Mouse (Mus musculus): ENCODE results near the gene 9230110F15Rik.
"Not testable (repeated sequence)": the region's sequence is repeated elsewhere in the genome, so short reads cannot be mapped to it uniquely, and the experiment has no call there.

9230110F15Rik gene

DNA sequence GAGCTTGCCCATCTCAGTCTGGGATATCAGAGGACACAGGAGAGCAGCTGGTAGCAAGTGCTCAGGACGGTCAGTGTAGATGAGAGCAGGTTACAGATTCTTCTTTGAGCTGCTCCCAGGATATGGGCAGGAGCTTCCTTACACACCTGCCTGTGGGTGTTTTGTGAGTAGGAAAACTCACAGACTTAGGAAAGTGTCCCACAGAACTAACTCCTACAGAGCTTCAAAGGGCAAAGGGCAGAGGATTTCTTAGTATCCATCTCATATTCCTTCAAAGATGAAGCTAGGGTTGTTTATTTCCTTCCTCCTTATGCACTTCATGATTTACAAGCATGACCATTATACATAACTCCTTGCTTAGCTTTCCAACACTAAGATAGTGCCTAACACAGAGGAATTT lies at the start of gene 9230110F15Rik:
9230110F15Rik (minus strand) TSS at position 101 of the 400 bp plus-strand sequence.
- in situ Hi-C loops (cut with MboI; ENCODE audit: unreplicated experiment in 2 of 2) = loop anchor here (5.0 kb wide), 1 partner anchor 283 kb away; the partner anchor contains the start of gene Gm5916 (in 2 of the 2)

DNA sequence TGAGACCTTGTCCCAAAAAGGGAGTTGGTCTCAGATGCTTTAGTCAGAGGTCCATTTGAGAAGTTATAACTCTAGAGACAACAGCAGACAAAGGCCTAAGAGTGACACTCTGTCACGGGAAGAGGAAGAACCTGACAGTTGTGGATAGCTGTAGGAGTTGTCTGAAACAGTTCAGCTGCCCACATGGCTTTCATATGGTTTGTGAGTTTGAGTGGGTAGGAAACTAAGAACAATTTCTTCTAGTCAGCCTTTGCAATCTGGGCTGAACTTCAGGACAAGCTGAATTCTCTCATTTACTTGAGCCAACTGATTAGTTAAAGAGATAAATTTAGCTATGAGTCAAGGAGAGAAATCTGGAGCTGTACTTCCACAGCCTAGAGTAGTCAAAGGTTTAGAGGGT lies 49.2 kb upstream of the 9230110F15Rik start:
- in situ Hi-C loops (cut with MboI; ENCODE audit: unreplicated experiment in 2 of 2) = not testable (repeated sequence)

DNA sequence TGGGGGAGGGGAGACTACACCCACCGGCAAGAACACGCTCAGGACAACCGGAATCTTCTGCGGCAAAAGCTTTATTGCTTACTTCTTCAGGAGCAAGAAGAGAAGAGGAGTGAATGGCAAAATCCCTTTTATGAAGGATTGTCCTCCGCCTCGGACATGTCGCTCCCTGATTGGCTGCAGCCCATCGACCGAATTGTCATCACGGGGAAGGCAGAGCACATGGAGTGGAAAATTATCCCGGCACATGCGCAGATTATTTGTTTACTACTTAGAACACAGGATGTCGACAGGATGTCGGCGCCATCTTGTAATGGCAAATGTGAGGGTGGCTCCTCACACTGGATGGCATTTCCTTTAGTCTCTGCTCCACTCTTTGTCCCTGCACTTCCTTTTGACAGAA lies 26.1 kb downstream of the 9230110F15Rik start:
- in situ Hi-C loops (cut with MboI; ENCODE audit: unreplicated experiment in 2 of 2) = not testable (repeated sequence)

DNA sequence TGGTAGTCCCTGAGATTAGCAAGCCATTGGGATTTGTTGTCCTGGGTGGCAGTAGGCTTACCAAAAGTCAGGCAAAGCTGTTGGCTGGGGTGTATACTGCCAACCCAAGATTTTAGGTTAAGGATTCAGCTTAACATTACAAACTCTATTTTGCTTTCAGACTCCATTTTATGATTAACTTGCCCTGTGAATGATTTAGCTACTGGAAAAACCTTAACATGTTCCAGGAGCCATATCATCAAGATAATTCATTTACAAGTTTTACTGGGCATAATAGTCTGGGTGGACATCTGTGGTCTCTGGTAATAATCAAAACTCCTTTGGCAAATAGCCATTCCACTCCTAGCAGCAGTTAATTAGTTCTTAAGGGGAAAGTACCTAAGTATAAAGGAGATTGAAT lies 45.8 kb downstream of the 9230110F15Rik start:
- in situ Hi-C loops (cut with MboI; ENCODE audit: unreplicated experiment in 2 of 2) = no loop called here

DNA sequence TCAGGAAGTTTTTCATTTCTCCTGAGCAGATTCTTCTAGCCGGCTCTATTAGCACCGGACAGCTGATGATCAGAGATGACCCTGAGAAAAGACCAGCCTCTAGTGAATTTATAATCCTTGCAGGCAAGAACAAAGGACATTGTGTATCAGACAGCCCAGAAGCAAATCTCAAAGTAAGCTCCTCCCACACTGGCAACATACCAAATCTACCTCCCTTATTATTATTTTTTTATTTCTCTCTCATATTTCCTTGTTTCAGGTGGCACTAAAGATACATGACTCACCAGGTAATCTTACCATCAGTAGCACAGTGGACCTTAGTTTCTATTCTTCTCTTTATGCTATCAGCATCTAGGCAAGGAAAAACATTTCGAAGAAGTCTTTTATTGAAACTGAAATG lies 53.9 kb downstream of the 9230110F15Rik start, which contains the start of the genes Gm27235 and D730048I06Rik:
Gm27235 (minus strand) TSS at position 101 of the 400 bp plus-strand sequence.
D730048I06Rik (minus strand) TSS at position 112 of the 400 bp plus-strand sequence.
- in situ Hi-C loops (cut with MboI; ENCODE audit: unreplicated experiment in 2 of 2) = no loop called here

Measured in v-Abl transformed pro-B cells (cell line).